19 mouse cellular contexts compared by ENCODE assay signal in genomic region chr10:44444415-44444814, GRCm38 (mm10).
"Had no signal": no experiment of that assay in that cellular context is flagged by ENCODE, and none has a peak within 500 bp of the region (broad histone marks: within the 10 kb centered on the region; RNA-seq: fewer than 3 reads in every experiment).

No protein-coding gene starts in this region.

- DNase-seq: kidney, postnatal 10 days; kidney, postnatal 4 days; liver; liver, embryonic 13.5 days; liver, postnatal 0 days; lung, postnatal 14 days; retina, postnatal 1 day; right cerebral cortex, postnatal 4 days; spleen, adult 18-20 months; thymus, adult 2 months; thymus, postnatal 25 days had no signal

- H3K27me3 ChIP-seq: limb, embryonic 12.5 days; lung, embryonic 15.5 days; midbrain, embryonic 15.5 days; neural tube, embryonic 12.5 days had no signal

- H3K4me3 ChIP-seq: layer of hippocampus, adult 2 months; limb, embryonic 12.5 days; liver, embryonic 13.5 days; lung, embryonic 15.5 days; megakaryocyte, embryonic 14.5 days; midbrain, embryonic 15.5 days; neural tube, embryonic 12.5 days had no signal

- ATAC-seq: liver, postnatal 0 days; midbrain, embryonic 15.5 days had no signal

- H3K4me2 ChIP-seq: limb, embryonic 12.5 days; lung, embryonic 15.5 days; midbrain, embryonic 11.5 days; midbrain, embryonic 15.5 days; neural tube, embryonic 12.5 days had no signal

- H3K9me3 ChIP-seq: limb, embryonic 12.5 days; liver, embryonic 13.5 days; lung, embryonic 15.5 days; megakaryocyte, embryonic 14.5 days; midbrain, embryonic 15.5 days; neural tube, embryonic 12.5 days had no signal

- H3K9ac ChIP-seq: limb, embryonic 12.5 days; liver, embryonic 13.5 days; liver, postnatal 0 days; lung, embryonic 15.5 days; midbrain, embryonic 15.5 days; neural tube, embryonic 12.5 days had no signal

- H3K27ac ChIP-seq: layer of hippocampus, adult 2 months; limb, embryonic 12.5 days; liver, embryonic 13.5 days; lung, embryonic 15.5 days; macrophage; midbrain, embryonic 15.5 days; neural tube, embryonic 12.5 days had no signal

- H3K36me3 ChIP-seq: limb, embryonic 12.5 days; liver, embryonic 13.5 days; lung, embryonic 15.5 days; midbrain, embryonic 15.5 days; neural tube, embryonic 12.5 days had no signal

- H3K4me1 ChIP-seq: midbrain, embryonic 15.5 days; neural tube, embryonic 12.5 days had no signal
